Mouse (Mus musculus): ENCODE results near the gene Atad2b.

DNA sequence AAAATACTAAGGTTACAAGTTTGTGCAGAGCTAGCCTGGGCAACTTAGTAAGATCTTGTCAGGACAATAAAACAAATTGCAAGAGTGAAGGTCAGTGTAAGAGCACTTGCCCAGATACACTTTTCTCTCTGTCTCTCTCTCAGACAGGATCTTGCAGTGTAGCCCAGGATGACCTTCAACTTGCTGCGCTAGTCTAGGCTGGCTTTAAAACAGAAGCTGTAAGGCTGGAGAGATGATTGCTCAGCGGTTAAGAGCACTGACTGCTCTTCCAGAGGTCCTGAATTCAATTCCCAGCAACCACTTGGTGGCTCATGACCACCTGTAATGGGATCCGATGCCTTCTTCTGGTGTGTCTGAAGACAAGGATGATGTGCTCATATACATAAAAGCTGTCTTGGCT, 2.2 kb upstream of the Atad2b start:
- TF ChIP-seq CTCF (IDR thresholded peaks at IDR 0.05; ENCODE audit: borderline replicate concordance, extremely low read depth, insufficient read depth, insufficient read length) (no peak), POLR2A (IDR thresholded peaks at IDR 0.05; ENCODE audit: borderline replicate concordance, extremely low read depth, insufficient read depth, insufficient read length, poor library complexity, severe bottlenecking) (no peak)
